Mouse (Mus musculus): ENCODE data around the gene Abl1. TPM values are rescaled to one million over a fixed set of nuclear protein-coding genes. Genes with fewer than 3 reads are reported as not detected.
"Not testable (repeated sequence)": the region's sequence is repeated elsewhere in the genome, so short reads cannot be mapped to it uniquely, and the experiment has no call there.

Abl1 gene
- polyA plus RNA-seq, 1 experiment from 2014 or later: 28.9 TPM

DNA sequence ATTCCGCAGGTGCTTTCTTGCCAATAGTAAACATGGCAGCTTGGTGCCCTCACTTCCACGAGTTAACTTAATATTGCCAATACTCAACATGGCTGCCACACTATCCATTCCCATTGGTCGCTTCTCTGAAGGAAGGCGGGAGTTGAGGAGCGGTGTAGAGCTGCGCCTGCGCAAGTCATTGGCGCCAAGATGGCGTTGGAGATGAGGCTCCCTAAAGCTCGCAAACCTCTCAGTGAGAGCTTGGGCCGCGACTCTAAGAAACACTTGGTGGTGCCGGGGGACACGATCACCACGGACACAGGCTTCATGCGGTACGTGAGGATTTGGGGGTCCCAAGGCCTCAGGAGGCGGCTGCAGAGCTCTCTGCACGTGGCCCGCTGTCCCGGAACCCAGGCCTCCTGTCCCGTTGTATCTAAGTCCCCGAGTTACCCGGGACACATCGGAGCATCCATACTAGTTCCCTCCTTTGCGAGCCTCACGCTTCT is 17.6 kb upstream of the Abl1 start, which contains the start of gene Exosc2:
TSS of gene Exosc2 (plus strand) at position 165 of the 485 bp plus-strand sequence.
- peak within 1 kb of the TSS; percentile 39 to 71; a peak in 3 of 4 replicates for H3K27ac ChIP-seq (replicated peaks in 1 of 2; ENCODE audit: control insufficient read depth in 1 of 2, insufficient read depth in 1 of 2, low read depth in 2 of 2, low read length in 2 of 2)
- peak within 1 kb of the TSS; percentile 82 for H3K4me2 ChIP-seq (ENCODE audit: low read length)
- H3K9me3 ChIP-seq (ENCODE audit: control insufficient read depth, low read length): no peaks in the 10 kb centered on the region
- ATAC-seq (ENCODE audit: insufficient number of reproducible peaks, insufficient read depth, low FRiP score, low read depth): peak; percentile 96
- peaks cover 26% of the 10 kb centered on the region for H3K36me3 ChIP-seq (ENCODE audit: control insufficient read depth, insufficient read depth, low read length)
- no peaks in the 10 kb centered on the region for H3K27me3 ChIP-seq (ENCODE audit: control insufficient read depth, insufficient read depth, low read length)
- H3K4me3 ChIP-seq (ENCODE audit: control insufficient read depth in 1 of 2, insufficient read depth in 1 of 2, low read depth in 1 of 2, low read length in 2 of 2): peak within 1 kb of the TSS; percentile 65 to 92
- peak within 1 kb of the TSS; percentile 76 for H3K9ac ChIP-seq (ENCODE audit: low read length)
- peaks cover 3 to 15% of the 10 kb centered on the region in 2 experiments; a peak in 3 of 4 replicates for H3K4me1 ChIP-seq (ENCODE audit: control insufficient read depth in 2 of 2, insufficient read depth in 2 of 2, low read length in 2 of 2)
- 1% methylated on average over 27 of the region's 27 CpGs for WGBS

- Histone ChIP-seq H3K27ac (replicated peaks in 1 of 2; ENCODE audit: control insufficient read depth in 1 of 2, insufficient read depth in 1 of 2, low read depth in 2 of 2, low read length in 2 of 2) (no peak overlapping the region), H3K4me2 (ENCODE audit: low read length) (no peak overlapping the region), H3K36me3 (ENCODE audit: control insufficient read depth, insufficient read depth, low read length) (peaks cover 81% of the 10 kb centered on the region), H3K4me3 (ENCODE audit: control insufficient read depth in 1 of 2, insufficient read depth in 1 of 2, low read depth in 1 of 2, low read length in 2 of 2) (no peak overlapping the region), H3K9ac (ENCODE audit: low read length) (no peak overlapping the region), H3K4me1 (ENCODE audit: control insufficient read depth in 2 of 2, insufficient read depth in 2 of 2, low read length in 2 of 2) (peaks cover 0 to 3% of the 10 kb centered on the region in 2 experiments; a peak in 1 of 4 replicates), H3K27me3 (ENCODE audit: control insufficient read depth, insufficient read depth, low read length) (no peaks in the 10 kb centered on the region), H3K9me3 (ENCODE audit: control insufficient read depth, low read length) (no peaks in the 10 kb centered on the region)
- ATAC-seq (ENCODE audit: insufficient number of reproducible peaks, insufficient read depth, low FRiP score, low read depth): no peak
- 98% methylated on average over 6 of the region's 6 CpGs for WGBS
These were observed 9.5 kb upstream of the Abl1 start for GRCm38 (mm10) chr2:31678641-31679040.

GRCm38 (mm10) chr2:31681051-31681707 is 7.0 kb upstream of the Abl1 start:
- not testable (repeated sequence) for H3K4me3 ChIP-seq (ENCODE audit: control insufficient read depth in 1 of 2, insufficient read depth in 1 of 2, low read depth in 1 of 2, low read length in 2 of 2); H3K4me2 ChIP-seq (ENCODE audit: low read length); H3K4me1 ChIP-seq (ENCODE audit: control insufficient read depth in 2 of 2, insufficient read depth in 2 of 2, low read length in 2 of 2); H3K27ac ChIP-seq (replicated peaks in 1 of 2; ENCODE audit: control insufficient read depth in 1 of 2, insufficient read depth in 1 of 2, low read depth in 2 of 2, low read length in 2 of 2); ATAC-seq (ENCODE audit: insufficient number of reproducible peaks, insufficient read depth, low FRiP score, low read depth); H3K9ac ChIP-seq (ENCODE audit: low read length); H3K9me3 ChIP-seq (ENCODE audit: control insufficient read depth, low read length); H3K27me3 ChIP-seq (ENCODE audit: control insufficient read depth, insufficient read depth, low read length)
- peaks cover 56% of the 10 kb centered on the region for H3K36me3 ChIP-seq (ENCODE audit: control insufficient read depth, insufficient read depth, low read length)
- 81% methylated on average over 15 of the region's 15 CpGs for WGBS

DNA sequence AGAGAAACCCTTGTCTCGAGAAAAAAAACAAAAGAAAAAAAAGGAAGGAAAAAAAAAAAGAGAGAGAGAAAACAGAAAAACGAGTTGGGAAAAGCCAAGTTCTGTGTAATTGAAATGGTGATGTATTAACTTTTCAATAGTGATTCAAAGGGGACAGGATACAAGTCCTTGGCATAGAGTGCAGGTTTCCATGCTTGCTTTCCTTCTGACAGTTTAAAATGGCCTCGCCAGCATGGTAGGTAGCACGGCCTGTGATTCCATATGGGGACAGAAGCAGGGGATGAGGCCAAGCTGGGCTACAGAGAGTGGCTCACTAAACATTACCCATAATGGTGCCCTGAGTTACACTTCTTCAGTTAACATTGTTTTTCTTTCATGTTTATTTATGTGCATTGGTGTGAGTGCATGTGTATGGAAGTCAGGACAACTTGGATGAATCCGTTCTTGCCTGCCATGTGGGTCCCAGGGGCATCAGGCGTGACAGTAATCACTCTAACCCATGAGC is 6.4 kb upstream of the Abl1 start:
- WGBS: 88% methylated on average over 6 of the region's 6 CpGs
- no peak for ATAC-seq (ENCODE audit: insufficient number of reproducible peaks, insufficient read depth, low FRiP score, low read depth)

DNA sequence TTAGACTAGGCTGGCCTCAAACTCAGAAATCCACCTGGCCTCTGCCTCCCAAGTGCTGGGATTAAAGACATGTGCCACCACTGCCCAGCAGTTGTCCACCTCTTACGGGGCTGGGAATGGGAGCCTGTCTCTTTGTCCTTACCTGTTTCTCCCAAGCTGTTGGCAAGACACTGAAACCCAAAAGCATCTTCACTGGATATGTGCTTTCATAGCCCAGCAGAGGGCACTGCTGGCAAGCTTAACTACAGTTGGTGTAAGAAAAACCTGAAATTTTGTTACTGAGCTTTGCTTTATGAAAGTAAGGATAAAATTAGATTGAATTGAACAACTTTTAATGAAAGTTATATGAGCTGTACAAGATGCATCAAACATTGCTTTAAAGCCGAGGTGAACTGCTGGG is 4.5 kb upstream of the Abl1 start:
- WGBS: 22% methylated on average over 2 of the region's 2 CpGs
- no peak overlapping the region for H3K4me3 ChIP-seq (ENCODE audit: control insufficient read depth in 1 of 2, insufficient read depth in 1 of 2, low read depth in 1 of 2, low read length in 2 of 2)
- H3K27ac ChIP-seq (replicated peaks in 1 of 2; ENCODE audit: control insufficient read depth in 1 of 2, insufficient read depth in 1 of 2, low read depth in 2 of 2, low read length in 2 of 2): no peak overlapping the region
- peaks cover 31% of the 10 kb centered on the region for H3K36me3 ChIP-seq (ENCODE audit: control insufficient read depth, insufficient read depth, low read length)
- no peak for ATAC-seq (ENCODE audit: insufficient number of reproducible peaks, insufficient read depth, low FRiP score, low read depth)
- H3K27me3 ChIP-seq (ENCODE audit: control insufficient read depth, insufficient read depth, low read length): no peaks in the 10 kb centered on the region
- no peak overlapping the region for H3K9ac ChIP-seq (ENCODE audit: low read length)
- no peaks in the 10 kb centered on the region for H3K9me3 ChIP-seq (ENCODE audit: control insufficient read depth, low read length)
- no peak overlapping the region for H3K4me2 ChIP-seq (ENCODE audit: low read length)
- H3K4me1 ChIP-seq (ENCODE audit: control insufficient read depth in 2 of 2, insufficient read depth in 2 of 2, low read length in 2 of 2): peaks cover 0 to 7% of the 10 kb centered on the region in 2 experiments; a peak in 2 of 4 replicates

More for the DNA sequence above, 6.4 kb upstream of the Abl1 start:
- no peaks in the 10 kb centered on the region for H3K4me1 ChIP-seq (ENCODE audit: control insufficient read depth in 2 of 2, insufficient read depth in 2 of 2, low read length in 2 of 2)
- no peak overlapping the region for H3K4me2 ChIP-seq (ENCODE audit: low read length)
- no peak overlapping the region for H3K4me3 ChIP-seq (ENCODE audit: control insufficient read depth in 1 of 2, insufficient read depth in 1 of 2, low read depth in 1 of 2, low read length in 2 of 2)
- H3K9me3 ChIP-seq (ENCODE audit: control insufficient read depth, low read length): no peaks in the 10 kb centered on the region
- no peak overlapping the region for H3K9ac ChIP-seq (ENCODE audit: low read length)
- H3K27ac ChIP-seq (replicated peaks in 1 of 2; ENCODE audit: control insufficient read depth in 1 of 2, insufficient read depth in 1 of 2, low read depth in 2 of 2, low read length in 2 of 2): no peak overlapping the region
- no peaks in the 10 kb centered on the region for H3K27me3 ChIP-seq (ENCODE audit: control insufficient read depth, insufficient read depth, low read length)
- H3K36me3 ChIP-seq (ENCODE audit: control insufficient read depth, insufficient read depth, low read length): peaks cover 50% of the 10 kb centered on the region

DNA sequence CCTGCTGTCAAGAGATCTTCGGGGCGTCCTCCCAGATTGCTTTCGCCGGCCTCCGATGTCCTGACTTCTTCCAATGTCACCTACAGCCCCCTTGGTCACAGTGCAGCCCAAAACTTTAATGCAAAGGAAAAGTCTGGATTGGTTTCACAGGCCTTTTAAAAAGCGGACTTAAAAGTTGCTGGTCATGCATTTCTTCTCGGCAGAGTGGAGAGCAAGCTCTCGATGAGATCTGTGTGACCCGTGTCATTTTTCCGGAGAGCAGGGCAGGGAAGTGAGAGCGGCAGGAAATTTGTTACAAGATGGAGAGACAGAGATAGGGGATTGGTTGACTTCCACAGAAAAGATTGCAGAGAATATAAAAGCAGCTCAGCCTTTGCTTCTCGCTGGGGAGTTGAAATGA is 869 bp downstream of the Abl1 start:
- H3K9ac ChIP-seq (ENCODE audit: low read length): peak overlapping the region; percentile 98
- peaks cover 16% of the 10 kb centered on the region; the same call in 1 of the 2 replicates for H3K36me3 ChIP-seq (ENCODE audit: control insufficient read depth, insufficient read depth, low read length)
- 0 out of 2 replicates have a peak, but pooled peaks cover 5% of the 10 kb centered on the region for H3K9me3 ChIP-seq (ENCODE audit: control insufficient read depth, low read length)
- peak overlapping the region; percentile 80 for H3K4me2 ChIP-seq (ENCODE audit: low read length)
- no peak for ATAC-seq (ENCODE audit: insufficient number of reproducible peaks, insufficient read depth, low FRiP score, low read depth)
- H3K27ac ChIP-seq (replicated peaks in 1 of 2; ENCODE audit: control insufficient read depth in 1 of 2, insufficient read depth in 1 of 2, low read depth in 2 of 2, low read length in 2 of 2): peak overlapping the region; percentile 90 to 95
- no peaks in the 10 kb centered on the region for H3K27me3 ChIP-seq (ENCODE audit: control insufficient read depth, insufficient read depth, low read length)
- under 1% methylated on average over 12 of the region's 12 CpGs for whole genome bisulfite sequencing
- H3K4me1 ChIP-seq (ENCODE audit: control insufficient read depth in 2 of 2, insufficient read depth in 2 of 2, low read length in 2 of 2): peaks cover 4 to 29% of the 10 kb centered on the region in 2 experiments; a peak in 3 of 4 replicates
- peak overlapping the region; percentile 66 to 88 for H3K4me3 ChIP-seq (ENCODE audit: control insufficient read depth in 1 of 2, insufficient read depth in 1 of 2, low read depth in 1 of 2, low read length in 2 of 2)

GRCm38 (mm10) chr2:31690063-31690462 is 1.9 kb downstream of the Abl1 start:
- Histone ChIP-seq H3K9me3 (ENCODE audit: control insufficient read depth, low read length) (0 out of 2 replicates have a peak, but pooled peaks cover 5% of the 10 kb centered on the region), H3K9ac (ENCODE audit: low read length) (peak overlapping the region; percentile 98), H3K4me1 (ENCODE audit: control insufficient read depth in 2 of 2, insufficient read depth in 2 of 2, low read length in 2 of 2) (peaks cover 4 to 29% of the 10 kb centered on the region in 2 experiments; a peak in 3 of 4 replicates), H3K4me2 (ENCODE audit: low read length) (peak overlapping the region; percentile 80), H3K4me3 (ENCODE audit: control insufficient read depth in 1 of 2, insufficient read depth in 1 of 2, low read depth in 1 of 2, low read length in 2 of 2) (peak overlapping the region; percentile 66 to 88; a peak in 3 of 4 replicates), H3K27ac (replicated peaks in 1 of 2; ENCODE audit: control insufficient read depth in 1 of 2, insufficient read depth in 1 of 2, low read depth in 2 of 2, low read length in 2 of 2) (no peak overlapping the region), H3K27me3 (ENCODE audit: control insufficient read depth, insufficient read depth, low read length) (no peaks in the 10 kb centered on the region), H3K36me3 (ENCODE audit: control insufficient read depth, insufficient read depth, low read length) (peaks cover 22% of the 10 kb centered on the region)
- no peak for ATAC-seq (ENCODE audit: insufficient number of reproducible peaks, insufficient read depth, low FRiP score, low read depth)
- WGBS: 44% methylated on average over 3 of the region's 3 CpGs

Data from heart, embryonic 14.5 days (tissue).